Mouse (Mus musculus): Measurements from ENCODE around the gene St5. TPM values are rescaled to one million over a fixed set of nuclear protein-coding genes. Genes with fewer than 3 reads are reported as not detected.
A peak's percentile ranks its signal among the peaks of the same experiment; 100 is the strongest.

St5 gene
- polyA plus RNA-seq, 1 experiment: 34.6 TPM

DNA sequence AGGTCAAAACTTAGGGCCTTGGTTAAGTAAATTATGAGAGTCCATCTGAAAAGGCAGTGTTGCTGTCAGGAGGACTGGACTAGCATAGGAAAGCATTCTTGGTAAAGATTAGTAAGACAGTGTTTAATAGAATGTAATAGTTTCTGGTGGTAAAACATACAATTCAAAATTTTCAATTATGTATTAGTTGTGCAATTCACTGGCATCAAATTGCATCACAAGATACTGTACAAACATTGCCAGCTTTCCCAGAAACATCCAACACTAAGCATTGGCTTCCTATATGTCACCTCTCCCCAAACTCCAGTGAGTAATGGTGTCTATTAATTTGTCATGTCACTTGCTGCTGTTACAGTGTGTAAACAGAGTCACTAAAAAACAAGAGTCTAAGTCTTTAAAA, 101.4 kb downstream of the St5 start:
- Histone ChIP-seq H3K27me3 (ENCODE audit: control insufficient read depth, insufficient read depth, low read length) (no peaks in the 10 kb centered on the region), H3K4me3 (ENCODE audit: extremely low read depth, insufficient read depth, insufficient read length) (no peak overlapping the region), H3K27ac (ENCODE audit: insufficient read depth, low read length) (no peak overlapping the region), H3K4me1 (ENCODE audit: control insufficient read depth, insufficient read depth, insufficient read length) (no peaks in the 10 kb centered on the region), H3K36me3 (ENCODE audit: control insufficient read depth, insufficient read depth, low read length) (no peaks in the 10 kb centered on the region)
- no peak for DNase-seq (ENCODE audit: low read depth in 1 of 2, low spot score in 2 of 2)
- TF ChIP-seq CTCF (IDR thresholded peaks at IDR 0.05; ENCODE audit: extremely low read depth, insufficient read depth, insufficient read length, insufficient replicate concordance) (no peak), POLR2A (IDR thresholded peaks at IDR 0.05; ENCODE audit: low read depth, low read length) (no peak)

DNA sequence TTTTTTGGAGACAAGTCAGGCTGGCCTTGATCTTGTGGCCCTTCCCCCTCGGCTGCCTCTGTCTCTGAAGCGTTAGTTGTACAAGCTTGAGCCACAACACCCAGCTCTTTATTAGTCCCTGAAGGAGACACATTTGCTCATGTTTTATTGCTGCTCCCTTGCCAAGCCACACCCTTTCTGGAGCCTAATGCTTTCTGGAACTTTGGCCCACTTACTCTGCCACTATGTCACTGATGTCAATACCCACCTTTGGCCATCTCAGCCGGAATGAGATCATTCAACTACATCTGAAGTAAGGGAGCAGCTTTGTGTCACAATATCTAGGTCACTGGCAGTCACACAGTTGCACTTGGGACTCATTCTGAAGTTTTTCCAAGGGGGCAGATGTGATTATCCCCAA, 102.7 kb downstream of the St5 start:
- Histone ChIP-seq H3K27me3 (ENCODE audit: control insufficient read depth, insufficient read depth, low read length) (no peaks in the 10 kb centered on the region), H3K27ac (ENCODE audit: insufficient read depth, low read length) (peak overlapping the region; percentile 2; the same call in 1 of the 2 replicates), H3K36me3 (ENCODE audit: control insufficient read depth, insufficient read depth, low read length) (no peaks in the 10 kb centered on the region), H3K4me1 (ENCODE audit: control insufficient read depth, insufficient read depth, insufficient read length) (no peaks in the 10 kb centered on the region), H3K4me3 (ENCODE audit: extremely low read depth, insufficient read depth, insufficient read length) (no peak overlapping the region)
- TF ChIP-seq CTCF (IDR thresholded peaks at IDR 0.05; ENCODE audit: extremely low read depth, insufficient read depth, insufficient read length, insufficient replicate concordance): no peak
- TF ChIP-seq POLR2A (IDR thresholded peaks at IDR 0.05; ENCODE audit: low read depth, low read length): no peak
- 82% methylated on average over 3 of the region's 3 CpGs for WGBS
- DNase-seq (ENCODE audit: low read depth in 1 of 2, low spot score in 2 of 2): no peak

DNA sequence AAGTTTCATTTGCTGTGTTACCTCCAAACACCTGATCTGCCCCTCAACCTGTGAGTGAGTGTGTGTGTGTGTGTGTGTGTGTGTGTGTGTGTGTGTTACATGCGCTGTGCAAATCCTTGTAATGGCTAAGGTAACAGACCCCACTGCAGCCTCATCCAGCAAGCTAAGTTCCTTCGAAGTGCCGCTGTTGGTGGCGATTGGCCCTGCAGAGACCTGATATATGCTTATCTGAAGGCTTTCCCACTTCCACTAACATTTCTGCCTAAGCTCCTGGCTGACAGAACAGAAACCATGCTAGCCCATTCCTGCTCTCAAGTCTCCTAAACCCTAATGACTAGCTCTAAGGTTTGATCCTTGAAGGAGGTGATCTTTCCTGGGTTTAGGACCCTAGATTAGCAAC, 103.4 kb downstream of the St5 start:
- Histone ChIP-seq H3K27me3 (ENCODE audit: control insufficient read depth, insufficient read depth, low read length) (no peaks in the 10 kb centered on the region), H3K36me3 (ENCODE audit: control insufficient read depth, insufficient read depth, low read length) (no peaks in the 10 kb centered on the region), H3K4me1 (ENCODE audit: control insufficient read depth, insufficient read depth, insufficient read length) (no peaks in the 10 kb centered on the region), H3K27ac (ENCODE audit: insufficient read depth, low read length) (peak overlapping the region; percentile 0; the same call in 1 of the 2 replicates), H3K4me3 (ENCODE audit: extremely low read depth, insufficient read depth, insufficient read length) (no peak overlapping the region)
- TF ChIP-seq CTCF (IDR thresholded peaks at IDR 0.05; ENCODE audit: extremely low read depth, insufficient read depth, insufficient read length, insufficient replicate concordance) (no peak), POLR2A (IDR thresholded peaks at IDR 0.05; ENCODE audit: low read depth, low read length) (no peak)
- DNase-seq (ENCODE audit: low read depth in 1 of 2, low spot score in 2 of 2): no peak
- 80% methylated on average over 4 of the region's 4 CpGs for WGBS

DNA sequence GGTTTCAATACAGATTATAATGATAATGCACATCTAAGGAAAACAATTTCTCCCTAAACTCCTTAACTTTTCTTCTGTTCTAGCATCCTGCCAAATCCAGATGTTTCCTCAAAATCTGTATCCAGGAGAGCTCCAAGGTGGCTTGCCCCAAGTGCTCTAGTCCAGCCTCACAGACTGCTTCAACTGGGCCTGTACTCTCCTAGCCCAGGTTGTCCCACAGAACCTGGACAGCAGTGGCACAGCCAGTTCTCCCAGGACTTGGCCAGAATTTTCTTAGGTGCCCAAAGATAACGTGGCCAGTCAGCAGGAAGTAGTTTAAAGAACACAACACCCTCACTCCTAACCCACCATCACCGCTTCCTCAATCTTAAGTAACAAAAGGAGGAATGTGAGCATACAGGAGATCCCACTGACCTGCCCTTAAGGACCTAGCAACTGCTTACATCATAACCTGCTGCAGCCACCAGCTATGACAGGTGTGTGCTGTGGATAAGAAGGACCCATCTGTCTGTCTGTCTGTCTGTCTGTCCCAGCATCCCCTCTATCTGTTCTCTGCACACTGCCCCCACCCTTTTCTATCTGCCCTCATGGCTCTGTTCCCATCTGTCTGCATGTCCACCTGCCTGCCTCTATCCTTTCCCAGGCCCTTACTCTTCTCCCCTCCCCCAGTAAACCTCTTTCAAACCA, 108.4 kb downstream of the St5 start:
- WGBS: 51% methylated on average over 2 of the region's 2 CpGs
- no peak overlapping the region for H3K4me3 ChIP-seq (ENCODE audit: extremely low read depth, insufficient read depth, insufficient read length)
- no peaks in the 10 kb centered on the region for H3K36me3 ChIP-seq (ENCODE audit: control insufficient read depth, insufficient read depth, low read length)
- TF ChIP-seq POLR2A (IDR thresholded peaks at IDR 0.05; ENCODE audit: low read depth, low read length): no peak
- TF ChIP-seq CTCF (IDR thresholded peaks at IDR 0.05; ENCODE audit: extremely low read depth, insufficient read depth, insufficient read length, insufficient replicate concordance): no peak
- no peaks in the 10 kb centered on the region for H3K27me3 ChIP-seq (ENCODE audit: control insufficient read depth, insufficient read depth, low read length)
- no peak for DNase-seq (ENCODE audit: low read depth in 1 of 2, low spot score in 2 of 2)
- peaks cover under 1% of the 10 kb centered on the region; the same call in 1 of the 2 replicates for H3K4me1 ChIP-seq (ENCODE audit: control insufficient read depth, insufficient read depth, insufficient read length)
- H3K27ac ChIP-seq (ENCODE audit: insufficient read depth, low read length): no peak overlapping the region

DNA sequence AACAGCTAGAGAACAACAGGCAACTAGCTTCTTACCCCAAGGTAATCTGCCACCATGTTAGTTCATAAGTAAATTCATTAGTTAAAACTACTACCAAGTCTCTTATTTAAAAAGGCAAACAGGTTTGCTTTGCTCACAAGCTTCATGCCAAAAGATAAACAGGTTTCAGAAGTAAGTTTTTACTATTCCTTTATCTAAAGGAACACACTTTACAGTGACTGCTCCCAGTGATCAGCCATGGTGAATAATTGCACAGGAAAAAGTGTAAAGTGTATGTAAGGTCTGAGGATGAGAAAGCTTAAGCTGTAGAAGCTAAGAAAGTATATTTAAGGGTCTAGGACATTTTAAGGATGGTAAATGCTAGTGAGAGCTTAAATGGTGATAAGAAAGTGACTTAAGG, 109.4 kb downstream of the St5 start:
- DNase-seq (ENCODE audit: low read depth in 1 of 2, low spot score in 2 of 2): no peak
- Histone ChIP-seq H3K27me3 (ENCODE audit: control insufficient read depth, insufficient read depth, low read length) (no peaks in the 10 kb centered on the region), H3K27ac (ENCODE audit: insufficient read depth, low read length) (no peak overlapping the region), H3K4me1 (ENCODE audit: control insufficient read depth, insufficient read depth, insufficient read length) (peaks cover 6% of the 10 kb centered on the region; the same call in 1 of the 2 replicates), H3K36me3 (ENCODE audit: control insufficient read depth, insufficient read depth, low read length) (no peaks in the 10 kb centered on the region), H3K4me3 (ENCODE audit: extremely low read depth, insufficient read depth, insufficient read length) (no peak overlapping the region)
- TF ChIP-seq CTCF (IDR thresholded peaks at IDR 0.05; ENCODE audit: extremely low read depth, insufficient read depth, insufficient read length, insufficient replicate concordance) (no peak), POLR2A (IDR thresholded peaks at IDR 0.05; ENCODE audit: low read depth, low read length) (no peak)

DNA sequence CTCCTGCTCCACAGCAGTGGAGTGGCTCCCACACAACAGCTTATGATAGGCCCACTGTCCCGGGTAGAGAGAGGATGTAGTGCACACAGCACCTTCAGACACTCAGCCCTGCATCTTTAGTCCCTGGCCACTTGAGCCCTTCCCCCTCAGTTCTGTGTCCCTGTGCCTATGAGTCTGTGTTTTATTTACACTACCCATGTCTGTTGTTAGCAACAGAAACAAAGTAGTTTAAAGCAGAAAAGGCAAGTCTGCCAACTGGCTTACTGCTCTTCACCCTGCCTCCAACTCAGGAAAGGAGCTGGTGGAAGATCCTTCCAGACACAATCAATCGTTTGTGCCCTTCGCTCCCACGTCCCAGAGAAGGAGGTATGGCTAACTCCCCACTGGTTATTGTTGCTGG, 111.2 kb downstream of the St5 start:
- Histone ChIP-seq H3K27me3 (ENCODE audit: control insufficient read depth, insufficient read depth, low read length) (no peaks in the 10 kb centered on the region), H3K27ac (ENCODE audit: insufficient read depth, low read length) (no peak overlapping the region), H3K4me3 (ENCODE audit: extremely low read depth, insufficient read depth, insufficient read length) (no peak overlapping the region), H3K4me1 (ENCODE audit: control insufficient read depth, insufficient read depth, insufficient read length) (peaks cover 6% of the 10 kb centered on the region; the same call in 1 of the 2 replicates), H3K36me3 (ENCODE audit: control insufficient read depth, insufficient read depth, low read length) (no peaks in the 10 kb centered on the region)
- TF ChIP-seq CTCF (IDR thresholded peaks at IDR 0.05; ENCODE audit: extremely low read depth, insufficient read depth, insufficient read length, insufficient replicate concordance) (no peak), POLR2A (IDR thresholded peaks at IDR 0.05; ENCODE audit: low read depth, low read length) (no peak)
- 77% methylated on average over 4 of the region's 4 CpGs for WGBS
- DNase-seq (ENCODE audit: low read depth in 1 of 2, low spot score in 2 of 2): no peak

DNA sequence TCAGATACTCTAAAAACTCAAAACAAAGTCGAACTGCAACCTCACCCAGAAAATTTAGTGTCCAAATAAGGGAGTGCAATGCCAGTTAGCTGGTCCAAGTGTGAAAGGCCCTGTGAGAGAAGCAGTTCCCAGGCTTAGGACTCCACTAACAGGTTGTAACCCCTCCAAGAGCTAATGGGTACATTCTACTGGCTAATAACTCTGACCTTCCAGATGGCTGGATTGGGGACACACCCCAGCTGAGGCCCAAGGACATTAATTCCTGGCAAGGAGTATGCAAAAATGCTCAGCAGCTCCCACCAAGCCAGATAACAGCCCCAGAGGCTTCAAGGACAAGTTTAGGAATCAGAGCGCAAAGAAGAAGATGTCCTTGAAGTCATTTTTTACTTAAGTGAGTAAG, 112.8 kb downstream of the St5 start:
- peaks cover 6% of the 10 kb centered on the region; the same call in 1 of the 2 replicates for H3K4me1 ChIP-seq (ENCODE audit: control insufficient read depth, insufficient read depth, insufficient read length)
- DNase-seq (ENCODE audit: low read depth in 1 of 2, low spot score in 2 of 2): no peak
- no peak overlapping the region for H3K27ac ChIP-seq (ENCODE audit: insufficient read depth, low read length)
- no peaks in the 10 kb centered on the region for H3K36me3 ChIP-seq (ENCODE audit: control insufficient read depth, insufficient read depth, low read length)
- H3K4me3 ChIP-seq (ENCODE audit: extremely low read depth, insufficient read depth, insufficient read length): no peak overlapping the region
- TF ChIP-seq POLR2A (IDR thresholded peaks at IDR 0.05; ENCODE audit: low read depth, low read length) (no peak), CTCF (IDR thresholded peaks at IDR 0.05; ENCODE audit: extremely low read depth, insufficient read depth, insufficient read length, insufficient replicate concordance) (no peak)
- WGBS: 75% methylated on average over 2 of the region's 2 CpGs
- no peaks in the 10 kb centered on the region for H3K27me3 ChIP-seq (ENCODE audit: control insufficient read depth, insufficient read depth, low read length)

Data from spleen, adult 2 months (tissue).